Comparison of ENCODE assay signal across 8 mouse cellular contexts in the genomic region with DNA sequence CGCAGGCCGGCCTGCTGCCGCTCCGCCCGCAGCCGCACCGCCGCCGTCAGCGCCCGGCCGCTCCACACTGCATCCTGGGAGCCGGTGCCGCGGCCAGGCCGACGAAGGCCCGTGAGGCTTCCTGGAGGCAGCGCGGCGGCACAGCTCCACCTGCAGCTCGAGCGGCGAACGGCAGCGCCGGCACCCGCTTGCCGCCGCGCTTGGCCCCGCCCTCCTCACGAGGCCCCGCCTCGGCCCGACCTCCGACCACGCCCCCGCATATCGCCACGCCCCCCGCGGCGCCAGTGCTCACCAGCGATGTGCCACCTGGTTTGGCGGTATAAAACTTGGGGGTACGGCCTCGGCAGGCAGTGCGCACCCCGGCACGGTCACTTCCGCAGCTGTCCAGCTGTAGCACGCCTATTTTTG. TPM values are rescaled to one million over a fixed set of nuclear protein-coding genes. Genes with fewer than 3 reads are reported as not detected.
A peak's percentile ranks its signal among the peaks of the same experiment; 100 is the strongest.
DNase-seq lines count a peak whose midpoint lies in the region; ATAC-seq and TF ChIP-seq lines count a peak whose summit lies in the region.

A gene (minus strand): TSS at position 123 of the 408 bp plus-strand sequence.

- peak; percentile 97 for DNase-seq in gastrocnemius, postnatal 10 days
- peak; percentile 93 for DNase-seq in induced T-regulatory cell, adult 2 months (ENCODE audit: low read depth)
- DNase-seq in left cerebral cortex, adult 9 months (ENCODE audit: low spot score in 2 of 2) = peak; percentile 72 to 89
- DNase-seq in right cerebral cortex, postnatal 14 days = peak; percentile 95
- DNase-seq in urinary bladder, postnatal 36 days (ENCODE audit: low spot score in 2 of 2) = peak; percentile 92 to 93

- H3K4me3 ChIP-seq in cortical plate, adult 2 months (ENCODE audit: insufficient read depth, low read length) = peak within 1 kb of the TSS; percentile 84

- peak; percentile 82 for ATAC-seq in activated CD4-positive, CD25-positive, alpha-beta regulatory T cell, adult 4 months
- ATAC-seq in megakaryocyte progenitor cell, adult 5-6 weeks (replicated peaks; ENCODE audit: poor library complexity) = peak; percentile 84

- peak; percentile 50 for TF ChIP-seq CTCF in cortical plate, adult 2 months (IDR thresholded peaks at IDR 0.05; ENCODE audit: extremely low read depth, insufficient read depth, low read length)

- peak within 1 kb of the TSS; percentile 90 for H3K27ac ChIP-seq in cortical plate, adult 2 months (ENCODE audit: insufficient read depth, low read length)

- peaks cover 10% of the 10 kb centered on the region for H3K4me1 ChIP-seq in cortical plate, adult 2 months (ENCODE audit: control insufficient read depth, insufficient read depth, low read length)

- TF ChIP-seq POLR2A in cortical plate, adult 2 months (IDR thresholded peaks at IDR 0.05; ENCODE audit: extremely low read depth, insufficient read depth, low read length) = no peak

RNA-seq across cellular contexts. Expression of the gene that starts here (rescaled TPM):
- 1 to 10 TPM; 6.6 to 9.4 TPM for polyA plus RNA-seq in activated CD4-positive, CD25-positive, alpha-beta regulatory T cell, adult 4 months (2017; shearing (Covaris generic))
- 26.3 and 27.0 TPM in 2 replicates for polyA plus RNA-seq in cortical plate, adult 2 months (2012; rRNA removed)
- 10 to 100 TPM; 12.3 to 17.5 TPM for total RNA-seq in gastrocnemius, postnatal 10 days (2021)
- 23.2 and 25.1 TPM in 2 replicates for total RNA-seq in megakaryocyte progenitor cell, adult 5-6 weeks (2015)
- 20.9 and 21.4 TPM in 2 replicates for total RNA-seq in megakaryocyte progenitor cell, adult 5-6 weeks (2017)

Comparison
In these comparisons a context has a peak if more than half of its experiments do, and no peak if none do; other contexts are left out.
1. Peak in every context shown above with its lines: DNase-seq, ATAC-seq, H3K4me3 ChIP-seq and H3K27ac ChIP-seq.